Mouse (Mus musculus) brain, embryonic 14.5 days (tissue): ENCODE measurements around the gene Tpsab1. TPM values are rescaled to one million over a fixed set of nuclear protein-coding genes. Genes with fewer than 3 reads are reported as not detected.

Source experiments
- DNase-seq: peaks from one replicate; pipeline ENCODE4 v3.0.0-alpha.2; 2011; ENCODE audit warnings: low read depth
- CTCF ChIP-seq: fragments of 200-500 bp; IDR thresholded peaks from 2 replicates; pipeline ENCODE4 v1.5.1; 2012; ENCODE audit warnings: inconsistent platforms, mild to moderate bottlenecking, moderate library complexity, borderline replicate concordance; ENCODE audit not compliant: insufficient read depth, insufficient read length; ENCODE audit errors: extremely low read depth
- POLR2A ChIP-seq: fragments of 200-500 bp; IDR thresholded peaks from 2 replicates; pipeline ENCODE4 v1.6.1; 2012; ENCODE audit warnings: mild to moderate bottlenecking, inconsistent platforms, borderline replicate concordance; ENCODE audit not compliant: poor library complexity, insufficient read depth, insufficient read length, severe bottlenecking; ENCODE audit errors: extremely low read depth
- polyA plus RNA-seq: library from polyadenylated mRNA; depleted of rRNA; stranded (reverse); fragments of >200 nt; gene quantifications from 2 replicates; pipeline ENCODE4 v1.2.3, GENCODE M21; 2012; rRNA removed

Tpsab1 gene
- 0.06 TPM in 1 of 2 replicates, not detected in the other for polyA plus RNA-seq

- TF ChIP-seq CTCF (no peak), POLR2A (no peak)
- DNase-seq: no peak
Measured at GRCm38 (mm10) chr17:25345462-25345861, at the start of gene Tpsab1. TSS of gene Tpsab1 (minus strand) at chr17:25345562.

- DNase-seq: no peak
Measured at GRCm38 (mm10) chr17:25394526-25394925, 49.2 kb upstream of the Tpsab1 start.

GRCm38 (mm10) chr17:25374011-25374410 lies 28.6 kb upstream of the Tpsab1 start:
- peak; percentile 23 for DNase-seq
- TF ChIP-seq POLR2A: no peak
- TF ChIP-seq CTCF: peak; percentile 42; the same call in 1 of the 2 replicates

More at GRCm38 (mm10) chr17:25394526-25394925, 49.2 kb upstream of the Tpsab1 start:
- TF ChIP-seq POLR2A (no peak), CTCF (no peak)

- TF ChIP-seq CTCF: no peak
- TF ChIP-seq POLR2A: no peak
- no peak for DNase-seq
Measured at GRCm38 (mm10) chr17:25372491-25372890, 27.1 kb upstream of the Tpsab1 start.

GRCm38 (mm10) chr17:25368973-25369372 lies 23.6 kb upstream of the Tpsab1 start, which contains the start of gene Tpsg1:
TSS of gene Tpsg1 (plus strand) at chr17:25369273.
- DNase-seq: no peak
- TF ChIP-seq CTCF (no peak), POLR2A (no peak)

- no peak for TF ChIP-seq POLR2A
- TF ChIP-seq CTCF: no peak
- DNase-seq: no peak
Measured at GRCm38 (mm10) chr17:25366005-25366404, 20.6 kb upstream of the Tpsab1 start, which contains the start of gene Tpsb2. TSS of gene Tpsb2 (plus strand) at chr17:25366305.

- TF ChIP-seq POLR2A: no peak
- TF ChIP-seq CTCF: peak; percentile 73
- DNase-seq: peak; percentile 8
Measured at GRCm38 (mm10) chr17:25363726-25364125, 18.4 kb upstream of the Tpsab1 start.

- no peak for DNase-seq
- TF ChIP-seq CTCF (no peak), POLR2A (no peak)
Measured at GRCm38 (mm10) chr17:25361291-25361690, 15.9 kb upstream of the Tpsab1 start.

- no peak for DNase-seq
- TF ChIP-seq CTCF (no peak), POLR2A (no peak)
Measured at GRCm38 (mm10) chr17:25341490-25341889, 3.9 kb downstream of the Tpsab1 start.

GRCm38 (mm10) chr17:25340003-25340402 lies 5.4 kb downstream of the Tpsab1 start:
- no peak for DNase-seq
- TF ChIP-seq POLR2A: no peak
- TF ChIP-seq CTCF: no peak

- TF ChIP-seq CTCF (no peak), POLR2A (no peak)
- DNase-seq: no peak
Measured at GRCm38 (mm10) chr17:25338218-25338617, 7.1 kb downstream of the Tpsab1 start.

GRCm38 (mm10) chr17:25333943-25334342 lies 11.4 kb downstream of the Tpsab1 start:
- DNase-seq: peak; percentile 86
- peak; percentile 98 for TF ChIP-seq CTCF
- TF ChIP-seq POLR2A: no peak
